Mouse (Mus musculus): ENCODE results near the gene Clstn3. TPM values are rescaled to one million over a fixed set of nuclear protein-coding genes. Genes with fewer than 3 reads are reported as not detected.
"Not testable (repeated sequence)": the region's sequence is repeated elsewhere in the genome, so short reads cannot be mapped to it uniquely, and the experiment has no call there.

Clstn3 gene
- polyA plus RNA-seq, 1 experiment from 2014 or later = 7.6 TPM

DNA sequence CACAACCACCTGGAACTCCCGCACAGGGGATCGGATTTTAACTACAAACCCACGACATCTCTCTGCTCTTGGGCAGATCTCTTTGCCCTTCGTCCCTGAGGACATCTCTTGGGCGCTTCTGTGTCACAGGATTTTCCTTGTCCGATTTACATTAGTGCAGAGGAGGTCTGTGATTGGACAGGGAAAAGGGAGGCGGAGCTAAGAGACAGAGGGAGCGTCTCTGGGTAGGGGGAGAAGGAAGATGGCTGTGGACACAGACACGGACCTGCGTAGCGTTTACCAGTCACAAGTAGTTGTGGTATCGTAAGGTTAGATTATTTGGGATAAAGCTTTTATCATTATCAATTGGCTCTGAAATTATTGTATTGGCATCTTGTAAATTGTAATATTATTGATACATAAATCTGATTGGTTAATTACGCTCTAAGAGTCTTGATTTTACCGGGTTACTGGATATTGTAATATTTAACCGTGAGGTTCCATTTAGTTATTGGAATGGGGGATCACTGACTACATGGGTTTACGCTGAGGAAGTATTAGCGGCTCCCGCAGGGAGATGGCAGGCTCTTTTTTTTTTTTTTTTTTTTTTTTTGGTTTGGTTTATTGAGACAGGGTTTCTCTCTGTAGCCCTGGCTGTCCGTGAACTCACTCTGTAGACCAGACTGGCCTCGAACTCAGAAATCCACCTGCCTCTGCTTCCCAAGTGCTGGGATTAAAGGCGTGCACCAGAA is 21.0 kb upstream of the Clstn3 start:
- Histone ChIP-seq H3K27ac (ENCODE audit: low read depth, low read length) (no peak overlapping the region), H3K36me3 (ENCODE audit: control insufficient read depth, insufficient read depth, low read length) (no peaks in the 10 kb centered on the region), H3K4me1 (replicated peaks; ENCODE audit: control insufficient read depth, insufficient read depth, low read length) (no peaks in the 10 kb centered on the region; the same call in 1 of the 2 replicates), H3K4me2 (peak overlapping the region; percentile 53), H3K9me3 (ENCODE audit: control insufficient read depth, low read length) (no peaks in the 10 kb centered on the region), H3K4me3 (ENCODE audit: low read depth, low read length) (peak overlapping the region; percentile 23; the same call in 1 of the 2 replicates), H3K9ac (ENCODE audit: low read depth, low read length) (no peak overlapping the region), H3K27me3 (replicated peaks; ENCODE audit: control insufficient read depth, insufficient read depth, low read length) (no peaks in the 10 kb centered on the region)
- no peak for DNase-seq (ENCODE audit: low spot score)
- ATAC-seq (replicated peaks; ENCODE audit: low FRiP score) = peak; percentile 53
- WGBS = 32% methylated on average over 21 of the region's 21 CpGs

GRCm38 (mm10) chr6:124484851-124485250 is 20.3 kb upstream of the Clstn3 start:
- WGBS = 81% methylated on average over 7 of the region's 7 CpGs
- no peak overlapping the region for H3K4me3 ChIP-seq (ENCODE audit: low read depth, low read length)
- no peaks in the 10 kb centered on the region for H3K27me3 ChIP-seq (replicated peaks; ENCODE audit: control insufficient read depth, insufficient read depth, low read length)
- H3K27ac ChIP-seq (ENCODE audit: low read depth, low read length) = no peak overlapping the region
- H3K9ac ChIP-seq (ENCODE audit: low read depth, low read length) = no peak overlapping the region
- H3K4me2 ChIP-seq = no peak overlapping the region
- no peaks in the 10 kb centered on the region for H3K36me3 ChIP-seq (ENCODE audit: control insufficient read depth, insufficient read depth, low read length)
- no peaks in the 10 kb centered on the region for H3K9me3 ChIP-seq (ENCODE audit: control insufficient read depth, low read length)
- ATAC-seq (replicated peaks; ENCODE audit: low FRiP score) (no peak), DNase-seq (ENCODE audit: low spot score) (no peak)
- no peaks in the 10 kb centered on the region; the same call in 1 of the 2 replicates for H3K4me1 ChIP-seq (replicated peaks; ENCODE audit: control insufficient read depth, insufficient read depth, low read length)

GRCm38 (mm10) chr6:124483831-124484230 is 19.2 kb upstream of the Clstn3 start:
- not testable (repeated sequence) for H3K36me3 ChIP-seq (ENCODE audit: control insufficient read depth, insufficient read depth, low read length); H3K4me2 ChIP-seq; H3K27ac ChIP-seq (ENCODE audit: low read depth, low read length); DNase-seq (ENCODE audit: low spot score); H3K4me1 ChIP-seq (replicated peaks; ENCODE audit: control insufficient read depth, insufficient read depth, low read length); H3K4me3 ChIP-seq (ENCODE audit: low read depth, low read length); ATAC-seq (replicated peaks; ENCODE audit: low FRiP score); H3K9ac ChIP-seq (ENCODE audit: low read depth, low read length); H3K9me3 ChIP-seq (ENCODE audit: control insufficient read depth, low read length); H3K27me3 ChIP-seq (replicated peaks; ENCODE audit: control insufficient read depth, insufficient read depth, low read length)
- 74% methylated on average over 3 of the region's 3 CpGs for WGBS

DNA sequence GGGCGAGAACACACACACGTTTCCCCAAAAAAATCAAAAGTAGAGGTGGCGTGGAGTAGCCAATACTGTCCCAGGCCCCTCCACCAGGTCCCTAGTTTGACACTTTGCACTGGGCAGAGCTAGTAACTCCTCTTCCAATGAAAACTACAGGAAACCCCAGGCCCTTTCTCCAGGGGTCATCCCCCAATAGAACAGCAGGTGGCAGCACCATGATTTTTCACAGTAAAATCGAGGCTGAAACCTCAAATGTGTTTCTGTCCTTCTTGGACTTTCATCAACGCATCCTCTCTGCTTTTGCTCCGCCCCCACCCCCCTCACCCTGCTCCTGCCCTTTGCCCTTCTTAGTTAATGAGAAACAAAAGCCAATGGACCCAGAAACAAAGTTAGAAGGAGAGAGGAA is 17.0 kb upstream of the Clstn3 start:
- Histone ChIP-seq H3K9ac (ENCODE audit: low read depth, low read length) (no peak overlapping the region), H3K4me3 (ENCODE audit: low read depth, low read length) (no peak overlapping the region), H3K4me2 (no peak overlapping the region), H3K4me1 (replicated peaks; ENCODE audit: control insufficient read depth, insufficient read depth, low read length) (peaks cover 7% of the 10 kb centered on the region; the same call in 1 of the 2 replicates), H3K27me3 (replicated peaks; ENCODE audit: control insufficient read depth, insufficient read depth, low read length) (no peaks in the 10 kb centered on the region), H3K36me3 (ENCODE audit: control insufficient read depth, insufficient read depth, low read length) (no peaks in the 10 kb centered on the region), H3K9me3 (ENCODE audit: control insufficient read depth, low read length) (no peaks in the 10 kb centered on the region), H3K27ac (ENCODE audit: low read depth, low read length) (no peak overlapping the region; the same call in 1 of the 2 replicates)
- ATAC-seq (replicated peaks; ENCODE audit: low FRiP score) (peak; percentile 43), DNase-seq (ENCODE audit: low spot score) (peak; percentile 61)
- 23% methylated on average over 6 of the region's 6 CpGs for WGBS

- ATAC-seq (replicated peaks; ENCODE audit: low FRiP score) (no peak), DNase-seq (ENCODE audit: low spot score) (no peak)
- Histone ChIP-seq H3K9me3 (ENCODE audit: control insufficient read depth, low read length) (no peaks in the 10 kb centered on the region), H3K4me1 (replicated peaks; ENCODE audit: control insufficient read depth, insufficient read depth, low read length) (peaks cover 7% of the 10 kb centered on the region; the same call in 1 of the 2 replicates), H3K4me3 (ENCODE audit: low read depth, low read length) (no peak overlapping the region), H3K27ac (ENCODE audit: low read depth, low read length) (no peak overlapping the region), H3K36me3 (ENCODE audit: control insufficient read depth, insufficient read depth, low read length) (no peaks in the 10 kb centered on the region), H3K27me3 (replicated peaks; ENCODE audit: control insufficient read depth, insufficient read depth, low read length) (no peaks in the 10 kb centered on the region), H3K9ac (ENCODE audit: low read depth, low read length) (no peak overlapping the region), H3K4me2 (no peak overlapping the region)
- 50% methylated on average over 4 of the region's 4 CpGs for WGBS
Observed at GRCm38 (mm10) chr6:124480295-124480694, 15.7 kb upstream of the Clstn3 start.

GRCm38 (mm10) chr6:124479573-124479930 is 15.0 kb upstream of the Clstn3 start:
- ATAC-seq (replicated peaks; ENCODE audit: low FRiP score) (no peak), DNase-seq (ENCODE audit: low spot score) (no peak)
- Histone ChIP-seq H3K9me3 (ENCODE audit: control insufficient read depth, low read length) (no peaks in the 10 kb centered on the region), H3K27me3 (replicated peaks; ENCODE audit: control insufficient read depth, insufficient read depth, low read length) (no peaks in the 10 kb centered on the region), H3K27ac (ENCODE audit: low read depth, low read length) (no peak overlapping the region), H3K4me3 (ENCODE audit: low read depth, low read length) (no peak overlapping the region), H3K4me2 (no peak overlapping the region), H3K9ac (ENCODE audit: low read depth, low read length) (no peak overlapping the region), H3K36me3 (ENCODE audit: control insufficient read depth, insufficient read depth, low read length) (no peaks in the 10 kb centered on the region), H3K4me1 (replicated peaks; ENCODE audit: control insufficient read depth, insufficient read depth, low read length) (peaks cover 7% of the 10 kb centered on the region; the same call in 1 of the 2 replicates)
- 75% methylated on average over 3 of the region's 3 CpGs for WGBS

- no peak overlapping the region for H3K4me3 ChIP-seq (ENCODE audit: low read depth, low read length)
- H3K9ac ChIP-seq (ENCODE audit: low read depth, low read length) = no peak overlapping the region
- no peak overlapping the region for H3K27ac ChIP-seq (ENCODE audit: low read depth, low read length)
- 77% methylated on average over 3 of the region's 3 CpGs for WGBS
- ATAC-seq (replicated peaks; ENCODE audit: low FRiP score) (no peak), DNase-seq (ENCODE audit: low spot score) (no peak)
- H3K9me3 ChIP-seq (ENCODE audit: control insufficient read depth, low read length) = no peaks in the 10 kb centered on the region
- H3K4me1 ChIP-seq (replicated peaks; ENCODE audit: control insufficient read depth, insufficient read depth, low read length) = peaks cover 7% of the 10 kb centered on the region; the same call in 1 of the 2 replicates
- no peaks in the 10 kb centered on the region for H3K27me3 ChIP-seq (replicated peaks; ENCODE audit: control insufficient read depth, insufficient read depth, low read length)
- no peak overlapping the region for H3K4me2 ChIP-seq
- H3K36me3 ChIP-seq (ENCODE audit: control insufficient read depth, insufficient read depth, low read length) = no peaks in the 10 kb centered on the region
Observed at GRCm38 (mm10) chr6:124478874-124479572, 14.4 kb upstream of the Clstn3 start.

DNA sequence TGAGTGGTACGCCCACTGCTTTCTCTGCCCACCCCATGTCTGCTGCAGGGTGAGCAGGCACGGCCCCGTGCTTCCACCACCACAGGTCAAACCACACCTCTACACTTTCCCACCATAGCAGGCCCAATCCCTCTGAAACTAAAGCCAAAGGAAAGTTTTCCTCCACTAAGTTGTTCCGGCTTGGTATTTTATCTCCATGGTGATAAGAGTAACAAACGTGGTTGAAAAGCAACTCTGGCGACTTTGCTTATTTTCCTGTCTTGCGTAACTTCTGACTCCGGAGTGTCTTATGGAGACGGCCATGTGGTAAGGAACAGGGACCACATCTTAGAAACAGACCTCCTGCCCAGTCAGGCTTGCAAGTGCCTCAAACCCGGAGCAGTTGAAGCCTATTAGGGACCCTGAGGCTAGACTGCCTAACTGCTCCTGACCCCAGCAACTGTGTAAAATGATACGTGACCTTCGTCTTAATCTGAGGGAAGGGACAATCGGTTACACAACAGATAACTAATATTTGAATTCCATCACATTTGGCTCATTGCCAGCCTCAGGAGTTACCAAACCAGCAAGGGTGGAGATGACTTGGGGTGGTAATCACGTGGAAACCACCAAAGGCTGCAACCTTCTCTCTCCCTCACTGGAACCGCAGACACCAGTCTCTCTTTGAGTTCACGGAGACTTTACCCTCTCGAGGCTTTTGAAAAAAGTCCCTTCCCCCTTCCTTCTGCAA is 13.5 kb upstream of the Clstn3 start:
- Histone ChIP-seq H3K4me2 (no peak overlapping the region), H3K9me3 (ENCODE audit: control insufficient read depth, low read length) (no peaks in the 10 kb centered on the region), H3K36me3 (ENCODE audit: control insufficient read depth, insufficient read depth, low read length) (no peaks in the 10 kb centered on the region), H3K27ac (ENCODE audit: low read depth, low read length) (0 out of 2 replicates have a peak overlapping the region, but pooled peaks have one; percentile 1), H3K9ac (ENCODE audit: low read depth, low read length) (no peak overlapping the region), H3K4me3 (ENCODE audit: low read depth, low read length) (no peak overlapping the region), H3K4me1 (replicated peaks; ENCODE audit: control insufficient read depth, insufficient read depth, low read length) (peaks cover 12% of the 10 kb centered on the region), H3K27me3 (replicated peaks; ENCODE audit: control insufficient read depth, insufficient read depth, low read length) (no peaks in the 10 kb centered on the region)
- ATAC-seq (replicated peaks; ENCODE audit: low FRiP score) (no peak), DNase-seq (ENCODE audit: low spot score) (no peak)
- 47% methylated on average over 17 of the region's 17 CpGs for WGBS

All from liver, embryonic 11.5 days (tissue).